Mouse (Mus musculus) hindbrain, embryonic 10.5 days (tissue): ENCODE measurements around the gene Elovl4. TPM values are rescaled to one million over a fixed set of nuclear protein-coding genes. Genes with fewer than 3 reads are reported as not detected.

Experiments used
- DNase-seq: peaks from one replicate; pipeline ENCODE4 v3.0.0-alpha.2; 2017; ENCODE audit warnings: low spot score
- H3K27ac ChIP-seq: fragments of 300-500 bp; sonication (generic); 2 replicates; pipeline ENCODE4 v1.5.1; 2016; ENCODE audit warnings: mild to moderate bottlenecking, moderate library complexity
- H3K27me3 ChIP-seq: fragments of 300-500 bp; sonication (generic); 2 replicates; pipeline ENCODE4 v1.6.1; 2016; ENCODE audit warnings: mild to moderate bottlenecking; ENCODE audit not compliant: poor library complexity, insufficient read depth, severe bottlenecking
- H3K36me3 ChIP-seq: fragments of 300-500 bp; sonication (generic); 2 replicates; pipeline ENCODE4 v1.6.1; 2016; ENCODE audit warnings: mild to moderate bottlenecking, moderate library complexity
- H3K4me1 ChIP-seq: fragments of 300-500 bp; sonication (generic); replicated peaks from 2 replicates; pipeline ENCODE4 v1.6.1; 2016; ENCODE audit warnings: mild to moderate bottlenecking
- H3K4me3 ChIP-seq: fragments of 300-500 bp; sonication (generic); 2 replicates; pipeline ENCODE4 v1.5.1; 2016; ENCODE audit warnings: mild to moderate bottlenecking, moderate library complexity
- H3K9me3 ChIP-seq: fragments of 300-500 bp; sonication (generic); 2 replicates; pipeline ENCODE4 v1.6.1; 2016; ENCODE audit warnings: mild to moderate bottlenecking, moderate library complexity
- WGBS: fragments of 180-500 bp; shearing (Covaris S2); methylation state at CpG from one replicate; pipeline ENCODE4 v1.1.7; 2016; 5-methylcytosine and 5-hydroxymethylcytosine counted together
- polyA plus RNA-seq: library from polyadenylated mRNA; unstranded; fragments of >200 nt; fragmentation: Nextera tagmentation; extraction: Ambion mirVana; gene quantifications from 2 replicates; pipeline ENCODE4 v1.2.1, GENCODE M21; 2016

Elovl4 gene
- polyA plus RNA-seq, 1 experiment from 2014 or later: 29.3 TPM

- 87% methylated on average over 8 of the region's 8 CpGs for WGBS
- Histone ChIP-seq H3K27ac (no peak overlapping the region), H3K36me3 (no peaks in the 10 kb centered on the region), H3K27me3 (no peaks in the 10 kb centered on the region), H3K4me1 (no peaks in the 10 kb centered on the region), H3K4me3 (no peak overlapping the region), H3K9me3 (no peaks in the 10 kb centered on the region)
- no peak for DNase-seq
Observed at GRCm38 (mm10) chr9:83797898-83798297, 8.2 kb downstream of the Elovl4 start.

- Histone ChIP-seq H3K36me3 (no peaks in the 10 kb centered on the region), H3K27ac (no peak overlapping the region), H3K9me3 (no peaks in the 10 kb centered on the region), H3K4me1 (no peaks in the 10 kb centered on the region), H3K4me3 (no peak overlapping the region), H3K27me3 (no peaks in the 10 kb centered on the region)
- no peak for DNase-seq
- 91% methylated on average over 7 of the region's 7 CpGs for WGBS
Observed at GRCm38 (mm10) chr9:83796875-83797274, 9.2 kb downstream of the Elovl4 start.

- no peak for DNase-seq
- Histone ChIP-seq H3K4me3 (no peak overlapping the region), H3K27me3 (no peaks in the 10 kb centered on the region), H3K27ac (no peak overlapping the region), H3K36me3 (peaks cover 13% of the 10 kb centered on the region; the same call in 1 of the 2 replicates), H3K9me3 (no peaks in the 10 kb centered on the region), H3K4me1 (no peaks in the 10 kb centered on the region)
- 95% methylated on average over 6 of the region's 6 CpGs for WGBS
Observed at GRCm38 (mm10) chr9:83789326-83789725, 16.8 kb downstream of the Elovl4 start.

GRCm38 (mm10) chr9:83785501-83785900 is 20.6 kb downstream of the Elovl4 start:
- no peaks in the 10 kb centered on the region for H3K27me3 ChIP-seq
- no peak overlapping the region for H3K27ac ChIP-seq
- WGBS: 70% methylated on average over 1 of the region's 1 CpGs
- H3K9me3 ChIP-seq: no peaks in the 10 kb centered on the region
- H3K4me1 ChIP-seq: no peaks in the 10 kb centered on the region
- H3K4me3 ChIP-seq: no peak overlapping the region
- no peak for DNase-seq
- peaks cover 32% of the 10 kb centered on the region for H3K36me3 ChIP-seq

GRCm38 (mm10) chr9:83778317-83778960 is 27.6 kb downstream of the Elovl4 start:
- no peak for DNase-seq
- H3K27ac ChIP-seq: no peak overlapping the region
- 87% methylated on average over 9 of the region's 9 CpGs for WGBS
- no peaks in the 10 kb centered on the region for H3K9me3 ChIP-seq
- no peaks in the 10 kb centered on the region for H3K27me3 ChIP-seq
- H3K4me1 ChIP-seq: no peaks in the 10 kb centered on the region
- H3K36me3 ChIP-seq: peaks cover 27% of the 10 kb centered on the region
- no peak overlapping the region for H3K4me3 ChIP-seq

- Histone ChIP-seq H3K36me3 (no peaks in the 10 kb centered on the region), H3K27ac (no peak overlapping the region), H3K27me3 (no peaks in the 10 kb centered on the region), H3K4me3 (no peak overlapping the region), H3K9me3 (no peaks in the 10 kb centered on the region), H3K4me1 (no peaks in the 10 kb centered on the region)
- 87% methylated on average over 4 of the region's 4 CpGs for WGBS
- DNase-seq: no peak
Observed at GRCm38 (mm10) chr9:83761318-83761717, 44.8 kb downstream of the Elovl4 start.

- H3K27me3 ChIP-seq: no peaks in the 10 kb centered on the region
- DNase-seq: no peak
- WGBS: 84% methylated on average over 2 of the region's 2 CpGs
Observed at GRCm38 (mm10) chr9:83731877-83732276, 74.2 kb downstream of the Elovl4 start.

GRCm38 (mm10) chr9:83730836-83731235 is 75.2 kb downstream of the Elovl4 start:
- DNase-seq: no peak
- Histone ChIP-seq H3K27me3 (0 out of 2 replicates have a peak, but pooled peaks cover 7% of the 10 kb centered on the region), H3K27ac (no peak overlapping the region), H3K4me3 (no peak overlapping the region), H3K36me3 (no peaks in the 10 kb centered on the region), H3K4me1 (peaks cover 5% of the 10 kb centered on the region; the same call in 1 of the 2 replicates), H3K9me3 (no peaks in the 10 kb centered on the region)
- 81% methylated on average over 7 of the region's 7 CpGs for WGBS

More at GRCm38 (mm10) chr9:83731877-83732276, 74.2 kb downstream of the Elovl4 start:
- no peaks in the 10 kb centered on the region for H3K36me3 ChIP-seq
- no peak overlapping the region for H3K4me3 ChIP-seq
- H3K4me1 ChIP-seq: peaks cover 4% of the 10 kb centered on the region; the same call in 1 of the 2 replicates
- H3K27ac ChIP-seq: no peak overlapping the region
- H3K9me3 ChIP-seq: no peaks in the 10 kb centered on the region

Other genes starting within 250 kb of the Elovl4 start
- gene Ttk, start 28.4 kb upstream of the Elovl4 start, polyA plus RNA-seq: 30.8 and 42.6 TPM in 2 replicates
- gene Bckdhb, start 118.9 kb upstream of the Elovl4 start, polyA plus RNA-seq: 58.4 and 63.2 TPM in 2 replicates